Mouse (Mus musculus) leukemia stem cell, adult 10-12 weeks (primary cell): ENCODE results near the gene Rnf141. TPM values are rescaled to one million over a fixed set of nuclear protein-coding genes. Genes with fewer than 3 reads are reported as not detected.

Source experiments
- polyA plus RNA-seq: library from polyadenylated mRNA; stranded (reverse); fragments of >175 nt; gene quantifications from 2 replicates; pipeline ENCODE4 v1.2.3, GENCODE M21; 2012; ENCODE audit warnings: low replicate concordance

Rnf141 gene
- 0.93 and 2.0 TPM in 2 replicates for polyA plus RNA-seq

DNA sequence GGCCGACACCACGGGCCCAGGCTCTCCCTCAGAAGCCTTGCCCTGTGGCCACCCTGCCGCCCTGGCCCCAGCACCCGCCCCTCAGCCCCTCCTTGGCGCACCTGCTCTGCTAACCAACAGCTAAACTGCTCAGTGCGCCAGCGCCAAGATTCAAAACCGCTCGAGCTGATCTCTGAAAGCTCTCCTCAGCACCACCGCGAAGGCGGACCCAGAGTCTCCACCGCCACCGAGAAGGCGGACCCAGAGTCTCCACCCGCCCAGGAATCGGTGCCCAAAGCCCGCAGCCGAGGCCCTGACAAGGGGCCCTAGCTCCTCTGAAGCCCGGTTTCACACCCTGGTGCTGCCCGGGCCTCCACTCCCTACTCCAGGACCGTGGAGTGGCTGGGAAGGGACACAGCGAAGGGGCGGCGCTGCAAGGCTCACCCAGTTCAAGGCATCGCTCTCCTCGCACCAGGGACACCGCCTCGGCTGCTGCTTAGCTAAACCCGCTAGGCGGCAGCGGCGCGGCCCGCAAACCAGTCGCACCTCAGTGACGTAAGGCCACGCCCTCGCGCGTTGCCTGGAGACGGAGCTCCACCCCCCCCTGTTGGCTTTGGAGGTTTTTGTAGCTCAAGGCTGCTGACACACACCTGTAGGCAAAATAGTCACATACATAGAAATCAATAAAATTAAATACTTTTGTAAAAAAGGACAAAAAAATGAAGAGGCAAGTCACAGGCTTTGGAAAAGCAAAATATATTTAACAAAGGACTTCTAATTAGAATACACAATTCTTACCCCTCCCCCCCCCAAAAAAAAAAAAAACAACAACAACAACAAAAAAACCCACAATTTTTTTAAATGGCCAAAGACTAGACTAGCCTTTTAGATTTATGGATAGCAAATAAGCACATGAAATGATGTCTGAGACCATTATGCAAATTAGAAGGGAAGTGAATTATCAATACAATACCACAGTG is at the start of gene Rnf141:
TSS of gene Rnf141 (minus strand) at position 542 of the 959 bp plus-strand sequence.

DNA sequence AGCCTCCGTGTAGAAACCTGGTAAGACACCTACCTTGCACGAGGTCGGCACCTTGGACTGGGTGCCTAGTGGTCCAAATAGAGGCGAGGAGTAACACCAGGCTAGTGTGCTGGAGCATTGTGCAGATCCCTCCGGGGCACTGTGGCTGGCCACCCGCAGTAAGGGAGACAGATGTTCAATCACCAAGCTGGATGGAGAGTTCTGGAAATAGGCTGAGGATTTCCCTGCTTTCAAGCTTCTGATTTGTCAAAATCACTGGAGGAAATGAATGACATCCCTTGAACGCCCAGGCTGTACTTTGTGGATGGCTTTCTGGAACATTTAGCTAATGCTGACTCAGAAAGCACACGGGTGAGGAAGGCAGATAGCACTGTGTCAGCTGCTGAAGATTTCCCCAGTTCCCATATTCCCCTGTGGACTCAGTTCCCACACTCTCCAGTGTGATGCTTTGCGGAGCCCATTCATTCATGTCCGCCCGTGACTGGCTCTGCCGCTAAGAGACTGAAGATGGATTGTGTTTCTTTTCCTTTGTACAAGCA is 18.6 kb upstream of the Rnf141 start, which contains the start of gene Lyve1:
TSS of gene Lyve1 (minus strand) at position 489 of the 539 bp plus-strand sequence.

DNA sequence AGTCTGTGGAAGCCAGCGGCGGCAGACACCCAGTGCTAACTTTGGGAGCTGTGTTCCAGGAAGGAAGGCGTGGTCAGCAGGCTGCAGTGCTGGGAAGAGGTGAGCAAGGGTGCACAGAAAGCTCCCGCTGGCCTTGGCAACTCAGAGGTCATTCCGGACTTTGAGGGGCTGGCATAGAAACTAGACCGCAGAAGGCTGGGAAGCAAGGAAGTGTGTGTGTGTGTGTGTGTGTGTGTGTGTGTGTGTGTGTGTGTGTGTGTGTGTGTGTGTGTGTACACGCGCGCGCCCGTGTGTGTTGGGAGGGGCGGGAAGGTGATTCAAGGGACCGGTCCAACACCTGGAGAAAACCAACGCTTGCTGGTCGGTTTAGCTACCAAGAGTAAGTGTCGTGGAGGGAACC is 76.3 kb downstream of the Rnf141 start, which contains the start of gene Ampd3:
TSS of gene Ampd3 (plus strand) at position 206 of the 400 bp plus-strand sequence.

Other genes with a start within 250 kb of the Rnf141 start
- 0.80 and 0.87 TPM in 2 replicates for gene Sbf2, start 229.5 kb downstream of the Rnf141 start, polyA plus RNA-seq
- 0.12 and 0.63 TPM in 2 replicates for gene Adm, start 216.8 kb downstream of the Rnf141 start, polyA plus RNA-seq
- 9.8 and 41.1 TPM in 2 replicates for gene Ampd3, start 76.3 kb downstream of the Rnf141 start, polyA plus RNA-seq
- not detected in 2 replicates for gene Lyve1, start 18.8 kb upstream of the Rnf141 start, polyA plus RNA-seq
- 0.59 and 2.0 TPM in 2 replicates for gene Mrvi1, start 138.0 kb upstream of the Rnf141 start, polyA plus RNA-seq
- 2.4 and 7.4 TPM in 2 replicates for gene Ctr9, start 184.5 kb upstream of the Rnf141 start, polyA plus RNA-seq
- 2,185 and 4,705 TPM in 2 replicates for gene Eif4g2, start 238.6 kb upstream of the Rnf141 start, polyA plus RNA-seq